Mouse (Mus musculus): ENCODE results near the gene 4930486L24Rik. TPM values are rescaled to one million over a fixed set of nuclear protein-coding genes. Genes with fewer than 3 reads are reported as not detected.

The 4930486L24Rik gene
- polyA plus RNA-seq, 1 experiment, result 0.59 TPM

Other genes starting within 250 kb of the 4930486L24Rik start
- gene BC051665, start 78.1 kb downstream of the 4930486L24Rik start, polyA plus RNA-seq (2012; rRNA removed), result not detected in 2 replicates
- gene Ctsll3, start 61.6 kb downstream of the 4930486L24Rik start, polyA plus RNA-seq (2012; rRNA removed), result not detected in 2 replicates
- 0.20 and 0.23 TPM in 2 replicates for gene Gm49392, start 32.4 kb upstream of the 4930486L24Rik start, polyA plus RNA-seq (2012; rRNA removed)
- 2.3 and 2.5 TPM in 2 replicates for gene Ctla2b, start 33.0 kb upstream of the 4930486L24Rik start, polyA plus RNA-seq (2012; rRNA removed)
- not detected in 2 replicates for gene Tpbpb, start 40.4 kb upstream of the 4930486L24Rik start, polyA plus RNA-seq (2012; rRNA removed)
- not detected in 2 replicates for gene Gm49393, start 71.1 kb upstream of the 4930486L24Rik start, polyA plus RNA-seq (2012; rRNA removed)
- 2.0 and 2.4 TPM in 2 replicates for gene Gm49391, start 72.1 kb upstream of the 4930486L24Rik start, polyA plus RNA-seq (2012; rRNA removed)
- 12.2 and 18.5 TPM in 2 replicates for gene Ctla2a, start 72.2 kb upstream of the 4930486L24Rik start, polyA plus RNA-seq (2012; rRNA removed)
- gene Tpbpa, start 77.5 kb upstream of the 4930486L24Rik start, polyA plus RNA-seq (2012; rRNA removed), result not detected in 2 replicates
- not detected in 2 replicates for gene Ctsj, start 141.5 kb upstream of the 4930486L24Rik start, polyA plus RNA-seq (2012; rRNA removed)
- not detected in 2 replicates for gene Ctsq, start 176.2 kb upstream of the 4930486L24Rik start, polyA plus RNA-seq (2012; rRNA removed)

Data from gonadal fat pad, adult 2 months (tissue).